Mouse (Mus musculus) heart, postnatal 0 days (tissue): Measurements from ENCODE around the gene Arhgap42. TPM values are rescaled to one million over a fixed set of nuclear protein-coding genes. Genes with fewer than 3 reads are reported as not detected.

Source experiments
- ATAC-seq: fragments of 200-750 bp; cut with Nextera tagmentation; 2 replicates; pipeline ENCODE4 v1.8.0; 2017; ENCODE audit warnings: low read depth, moderate number of reproducible peaks, moderate library complexity; ENCODE audit not compliant: insufficient read depth
- DNase-seq: peaks from one replicate; pipeline ENCODE4 v3.0.0-alpha.2; 2016; ENCODE audit warnings: low spot score
- H3K27ac ChIP-seq: fragments of 300-500 bp; sonication (generic); 2 replicates; pipeline ENCODE4 v1.5.1; 2014; ENCODE audit warnings: low read depth, mild to moderate bottlenecking
- H3K27me3 ChIP-seq: fragments of 300-500 bp; sonication (generic); 2 replicates; pipeline ENCODE4 v1.6.1; 2014; ENCODE audit warnings: low read length, mixed read lengths; ENCODE audit not compliant: control insufficient read depth, insufficient read depth
- H3K36me3 ChIP-seq: fragments of 300-500 bp; sonication (generic); replicated peaks from 2 replicates; pipeline ENCODE4 v1.6.1; 2014; ENCODE audit warnings: low read length, mixed read lengths; ENCODE audit not compliant: control insufficient read depth, insufficient read depth
- H3K4me1 ChIP-seq: fragments of 300-500 bp; sonication (generic); 2 replicates; pipeline ENCODE4 v1.6.1; 2014; ENCODE audit warnings: antibody characterized with exemption; ENCODE audit not compliant: control insufficient read depth, insufficient read depth
- H3K4me2 ChIP-seq: fragments of 300-500 bp; sonication (generic); 2 replicates; pipeline ENCODE4 v1.6.1; 2014; ENCODE audit warnings: low read depth, mild to moderate bottlenecking, low read length, moderate library complexity
- H3K4me3 ChIP-seq: fragments of 300-500 bp; sonication (generic); 2 replicates; pipeline ENCODE4 v1.5.1; 2014; ENCODE audit warnings: low read depth, low read length
- H3K9ac ChIP-seq: fragments of 300-500 bp; sonication (generic); replicated peaks from 2 replicates; pipeline ENCODE4 v1.6.1; 2014; ENCODE audit warnings: low read depth, low read length, mixed read lengths
- H3K9me3 ChIP-seq: fragments of 300-500 bp; sonication (generic); replicated peaks from 2 replicates; pipeline ENCODE4 v1.6.1; 2016; ENCODE audit warnings: low read length; ENCODE audit not compliant: control insufficient read depth
- CTCF ChIP-seq: IDR thresholded peaks from 2 replicates; pipeline ENCODE4 v1.5.1; 2016; ENCODE audit warnings: antibody characterized with exemption, control low read depth, low read depth
- EP300 ChIP-seq: IDR thresholded peaks from 2 replicates; pipeline ENCODE4 v1.6.1; 2016; ENCODE audit warnings: antibody characterized with exemption, low read depth
- WGBS: fragments of 180-500 bp; shearing (Covaris S2); extraction: QIAGEN DNeasy Blood & Tissue Kit; methylation state at CpG from one replicate; pipeline ENCODE4 v1.1.7; 2014; 5-methylcytosine and 5-hydroxymethylcytosine counted together
- polyA plus RNA-seq: library from polyadenylated mRNA; unstranded; fragments of >200 nt; fragmentation: Nextera tagmentation; extraction: Ambion mirVana; gene quantifications from 2 replicates; pipeline ENCODE4 v1.2.1, GENCODE M21; 2015
- total RNA-seq: library from RNA; depleted of rRNA; stranded (reverse); fragments of >200 nt; gene quantifications from 2 replicates; pipeline ENCODE4 v1.2.3, GENCODE M21; 2014; ENCODE audit warnings: low replicate concordance

The Arhgap42 gene
- total and polyA plus RNA-seq, 2 experiments from 2014 or later = 4.6 to 8.1 TPM

GRCm38 (mm10) chr9:9112921-9113320, 126.0 kb downstream of the Arhgap42 start:
- ATAC-seq = no peak

GRCm38 (mm10) chr9:9107697-9108096, 131.2 kb downstream of the Arhgap42 start:
- H3K4me2 ChIP-seq = no peak overlapping the region

More at GRCm38 (mm10) chr9:9112921-9113320, 126.0 kb downstream of the Arhgap42 start:
- DNase-seq = no peak
- 68% methylated on average over 4 of the region's 4 CpGs for WGBS
- H3K9ac ChIP-seq = no peak overlapping the region
- no peaks in the 10 kb centered on the region for H3K4me1 ChIP-seq
- no peaks in the 10 kb centered on the region for H3K27me3 ChIP-seq
- H3K36me3 ChIP-seq = no peaks in the 10 kb centered on the region
- H3K9me3 ChIP-seq = no peaks in the 10 kb centered on the region
- no peak overlapping the region for H3K4me3 ChIP-seq
- TF ChIP-seq EP300 = no peak
- TF ChIP-seq CTCF = no peak
- H3K4me2 ChIP-seq = no peak overlapping the region
- H3K27ac ChIP-seq = 0 out of 2 replicates have a peak overlapping the region, but pooled peaks have one; percentile 15

GRCm38 (mm10) chr9:9104761-9105160, 134.1 kb downstream of the Arhgap42 start:
- Histone ChIP-seq H3K9me3 (no peaks in the 10 kb centered on the region), H3K27ac (no peak overlapping the region), H3K4me2 (no peak overlapping the region), H3K36me3 (no peaks in the 10 kb centered on the region), H3K4me3 (no peak overlapping the region), H3K9ac (no peak overlapping the region), H3K4me1 (no peaks in the 10 kb centered on the region), H3K27me3 (no peaks in the 10 kb centered on the region)
- DNase-seq (no peak), ATAC-seq (no peak)
- 61% methylated on average over 3 of the region's 3 CpGs for WGBS
- TF ChIP-seq EP300 (no peak), CTCF (no peak)

More at GRCm38 (mm10) chr9:9107697-9108096, 131.2 kb downstream of the Arhgap42 start:
- TF ChIP-seq CTCF (no peak), EP300 (no peak)
- Histone ChIP-seq H3K36me3 (no peaks in the 10 kb centered on the region), H3K27me3 (no peaks in the 10 kb centered on the region), H3K4me3 (no peak overlapping the region), H3K9me3 (no peaks in the 10 kb centered on the region), H3K9ac (no peak overlapping the region), H3K4me1 (no peaks in the 10 kb centered on the region), H3K27ac (no peak overlapping the region)
- DNase-seq (no peak), ATAC-seq (no peak)

GRCm38 (mm10) chr9:9102158-9102514, 136.8 kb downstream of the Arhgap42 start:
- DNase-seq = no peak
- Histone ChIP-seq H3K4me1 (no peaks in the 10 kb centered on the region), H3K4me2 (no peak overlapping the region), H3K9me3 (no peaks in the 10 kb centered on the region), H3K4me3 (no peak overlapping the region), H3K36me3 (no peaks in the 10 kb centered on the region), H3K27me3 (no peaks in the 10 kb centered on the region), H3K9ac (no peak overlapping the region), H3K27ac (no peak overlapping the region)
- WGBS = 83% methylated on average over 2 of the region's 2 CpGs
- no peak for TF ChIP-seq CTCF
- no peak for TF ChIP-seq EP300
- no peak for ATAC-seq

- Histone ChIP-seq H3K27ac (no peak overlapping the region), H3K4me2 (no peak overlapping the region), H3K27me3 (no peaks in the 10 kb centered on the region), H3K4me3 (no peak overlapping the region), H3K9me3 (no peaks in the 10 kb centered on the region), H3K9ac (no peak overlapping the region), H3K36me3 (no peaks in the 10 kb centered on the region), H3K4me1 (no peaks in the 10 kb centered on the region)
- ATAC-seq = no peak
- 86% methylated on average over 12 of the region's 12 CpGs for WGBS
- no peak for DNase-seq
- TF ChIP-seq CTCF (no peak), EP300 (no peak)
Observed at GRCm38 (mm10) chr9:9101482-9102157, 137.3 kb downstream of the Arhgap42 start.

- ATAC-seq (no peak), DNase-seq (no peak)
- Histone ChIP-seq H3K4me3 (no peak overlapping the region), H3K27ac (no peak overlapping the region), H3K9me3 (no peaks in the 10 kb centered on the region), H3K27me3 (no peaks in the 10 kb centered on the region), H3K36me3 (no peaks in the 10 kb centered on the region), H3K9ac (no peak overlapping the region), H3K4me2 (no peak overlapping the region), H3K4me1 (no peaks in the 10 kb centered on the region)
- no peak for TF ChIP-seq EP300
- TF ChIP-seq CTCF = no peak
- WGBS = 71% methylated on average over 4 of the region's 4 CpGs
Observed at GRCm38 (mm10) chr9:9101055-9101454, 137.8 kb downstream of the Arhgap42 start.
